24 mouse cellular contexts compared by ENCODE assay signal in genomic region chr5:147297249-147297648, GRCm38 (mm10). TPM values are rescaled to one million over a fixed set of nuclear protein-coding genes. Genes with fewer than 3 reads are reported as not detected.
"Had no signal": no experiment of that assay in that cellular context is flagged by ENCODE, and none has a peak within 500 bp of the region (broad histone marks: within the 10 kb centered on the region; RNA-seq: fewer than 3 reads in every experiment).

No protein-coding gene starts in this region.

- H3K9ac ChIP-seq: neural tube, embryonic 13.5 days; neural tube, embryonic 15.5 days; stomach, embryonic 15.5 days had no signal

- H3K9me3 ChIP-seq: neural tube, embryonic 13.5 days; neural tube, embryonic 15.5 days; stomach, embryonic 15.5 days had no signal

- H3K4me2 ChIP-seq: neural tube, embryonic 13.5 days; neural tube, embryonic 15.5 days; stomach, embryonic 15.5 days had no signal

- H3K36me3 ChIP-seq: neural tube, embryonic 13.5 days; neural tube, embryonic 15.5 days; stomach, embryonic 15.5 days had no signal

- DNase-seq: retina, postnatal 1 day; right cerebral cortex, adult 18-20 months; right cerebral cortex, postnatal 14 days; right cerebral cortex, postnatal 25 days; right cerebral cortex, postnatal 4 days; spleen, adult 18-20 months; thymus, adult 18-20 months; thymus, adult 2 months; thymus, postnatal 14 days; thymus, postnatal 25 days; thymus, postnatal 36 days; thymus, postnatal 4 days had no signal

- H3K27ac ChIP-seq: neural tube, embryonic 13.5 days; neural tube, embryonic 15.5 days; stomach, embryonic 15.5 days; stomach, postnatal 0 days had no signal

- H3K4me3 ChIP-seq: neural tube, embryonic 13.5 days; neural tube, embryonic 15.5 days; stomach, embryonic 15.5 days had no signal

RNA-seq across cellular contexts. Expression of gene Cdx2, which starts 9.8 kb away (rescaled TPM):
- total RNA-seq: neutrophil, adult 5-6 weeks had no signal
- polyA plus RNA-seq: neural tube, embryonic 13.5 days; neural tube, embryonic 14.5 days; neural tube, embryonic 15.5 days; spleen, adult 2 months; testis, adult 2 months; urinary bladder, adult 2 months had no signal

RNA-seq across cellular contexts. Expression of gene Urad, which starts 25.0 kb away (rescaled TPM):
- total RNA-seq: neutrophil, adult 5-6 weeks had no signal
- polyA plus RNA-seq: neural tube, embryonic 13.5 days; neural tube, embryonic 14.5 days; neural tube, embryonic 15.5 days; spleen, adult 2 months; stomach, embryonic 14.5 days; stomach, embryonic 16.5 days; stomach, postnatal 0 days; testis, adult 2 months; thymus, postnatal 0 days; urinary bladder, adult 2 months had no signal

RNA-seq across cellular contexts. Expression of gene Pdx1, which starts 27.5 kb away (rescaled TPM):
- total RNA-seq: neutrophil, adult 5-6 weeks had no signal
- polyA plus RNA-seq: neural tube, embryonic 13.5 days; neural tube, embryonic 14.5 days; neural tube, embryonic 15.5 days; spleen, adult 2 months; testis, adult 2 months; thymus, adult 2 months; thymus, postnatal 0 days; urinary bladder, adult 2 months had no signal
